Mouse (Mus musculus) cerebellum, adult 11-12 months (tissue): ENCODE measurements around the gene Prdx3.
A peak's percentile ranks its signal among the peaks of the same experiment; 100 is the strongest.

ENCODE experiments used
- DNase-seq: peaks from one replicate; pipeline ENCODE4 v3.0.0; 2022

Prdx3 gene

DNA sequence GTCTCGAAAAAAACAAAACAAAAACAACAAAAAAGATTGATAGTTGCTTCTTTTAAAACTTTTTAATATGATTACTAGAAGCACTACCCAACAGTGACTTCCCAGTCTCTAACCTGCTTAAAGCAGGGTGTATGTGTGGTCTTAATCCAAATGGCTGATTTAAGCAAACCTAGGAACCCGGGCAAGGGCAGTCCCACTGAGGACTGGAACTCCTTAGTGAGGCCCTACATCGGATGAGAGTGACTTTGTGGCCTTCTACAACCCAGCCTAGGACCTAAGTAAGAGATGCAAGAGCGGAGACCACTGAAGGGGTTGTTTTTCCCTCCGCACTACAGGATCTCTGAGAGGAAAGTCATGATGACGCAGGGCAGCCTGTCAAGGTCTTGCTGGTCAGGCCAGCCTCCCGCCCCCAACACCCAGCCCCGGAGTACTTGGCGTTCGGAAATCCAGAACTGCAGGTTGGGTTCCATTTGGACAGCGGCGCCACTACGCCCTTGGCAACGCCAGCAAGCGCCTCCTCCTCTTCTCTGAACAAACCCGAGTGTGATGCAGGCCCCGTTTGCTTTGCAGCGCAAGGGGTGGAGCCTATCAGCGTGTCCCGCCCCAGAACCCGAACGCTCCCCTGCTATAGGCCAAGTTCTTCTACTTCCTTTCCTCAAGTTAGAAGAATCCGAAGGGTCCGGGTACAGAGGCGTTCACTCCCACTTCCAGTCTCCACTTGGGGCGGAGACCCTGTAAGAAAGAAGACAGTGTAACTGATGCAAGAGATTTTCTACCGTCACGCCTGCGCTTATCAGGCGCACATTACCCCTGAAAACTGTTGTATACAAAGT, 13.3 kb downstream of the Prdx3 start, which contains the start of gene Sfxn4:
TSS of gene Sfxn4 (minus strand) at position 612 of the 833 bp plus-strand sequence.
- peak; percentile 92 for DNase-seq

DNA sequence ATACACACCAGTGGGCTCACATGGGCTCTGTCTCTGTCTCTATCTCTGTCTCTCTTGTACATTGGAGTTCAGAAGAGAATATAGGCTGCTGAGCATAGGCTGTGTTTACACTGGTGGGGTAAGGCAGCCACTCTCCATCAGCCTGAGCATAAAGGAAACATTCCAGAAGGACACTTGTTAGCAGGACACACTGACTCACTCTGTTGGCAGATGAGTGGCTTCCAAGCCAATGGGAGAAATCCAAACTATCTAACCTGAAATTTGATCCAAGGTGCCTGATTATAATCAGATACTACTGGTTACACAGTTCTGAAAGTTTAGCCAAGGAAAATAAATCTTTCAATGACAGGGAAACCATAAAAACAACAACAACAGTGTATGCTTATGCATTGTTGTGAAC, 28.6 kb downstream of the Prdx3 start:
- DNase-seq: no peak

DNA sequence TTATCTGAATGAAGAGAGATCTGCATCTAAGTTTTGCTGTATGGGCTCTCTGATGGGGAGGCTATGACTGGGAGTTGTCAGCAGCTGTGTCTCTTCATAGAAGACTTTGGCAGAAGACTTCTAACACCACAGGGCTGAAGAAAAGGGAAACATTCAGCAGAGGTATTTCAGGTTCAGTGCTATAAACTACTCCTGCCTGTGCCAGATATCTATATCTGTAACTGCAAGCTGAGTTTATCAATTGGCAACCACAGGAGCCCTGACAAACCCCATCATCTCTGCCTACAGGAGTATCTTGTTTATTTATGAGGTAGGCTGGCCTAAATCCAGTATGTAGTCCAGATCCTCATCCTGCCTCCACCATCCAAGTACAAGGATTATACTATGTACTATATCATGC, 31.0 kb downstream of the Prdx3 start:
- no peak for DNase-seq

DNA sequence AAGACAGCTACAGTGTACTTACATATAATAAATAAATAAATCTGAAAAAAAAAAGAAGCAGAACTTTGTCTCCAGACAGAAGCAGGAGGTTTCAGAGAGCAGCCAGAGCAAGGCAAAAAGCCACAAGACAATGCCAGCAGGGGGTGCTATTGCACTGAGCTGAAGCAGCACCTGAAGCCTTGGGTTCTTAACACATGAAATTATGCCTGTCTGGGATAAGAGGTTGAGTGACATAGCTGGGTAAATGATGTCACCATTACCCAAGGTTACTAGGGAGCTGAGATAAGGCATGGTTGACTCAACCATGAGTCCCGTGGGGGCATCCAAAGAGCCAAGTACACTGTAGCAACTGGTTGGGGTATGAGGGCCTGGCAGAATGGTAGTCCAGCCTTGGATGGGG, 36.6 kb downstream of the Prdx3 start:
- DNase-seq: peak; percentile 49

DNA sequence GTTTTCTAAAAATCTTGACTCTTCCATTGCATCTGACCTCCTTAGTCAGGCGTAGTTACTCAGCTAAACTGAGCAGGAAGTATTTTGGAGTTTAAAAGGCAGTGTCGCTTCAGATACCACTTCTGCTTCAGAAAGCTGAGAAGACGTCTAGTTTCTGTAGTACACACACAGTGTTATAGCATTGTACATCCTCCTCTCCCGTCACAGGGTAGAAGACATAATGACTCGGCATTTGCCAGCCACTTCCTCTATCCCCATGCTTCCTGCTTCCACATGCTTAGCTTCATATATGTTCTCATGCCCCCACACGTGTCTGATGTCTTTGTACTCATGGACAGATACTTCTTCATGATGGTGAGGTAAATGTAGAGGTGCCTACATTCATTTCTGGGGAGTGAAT, 55.7 kb downstream of the Prdx3 start:
- no peak for DNase-seq
